Mouse (Mus musculus): ENCODE data around the gene Dap. TPM values are rescaled to one million over a fixed set of nuclear protein-coding genes. Genes with fewer than 3 reads are reported as not detected.

Dap gene
- total and polyA plus RNA-seq, 3 experiments, result 0.05 to 0.11 TPM; not detected in 1

- Histone ChIP-seq H3K4me1 (ENCODE audit: insufficient read depth, low read depth, low read length) (no peaks in the 10 kb centered on the region), H3K27me3 (ENCODE audit: insufficient read depth, low read length) (no peaks in the 10 kb centered on the region), H3K36me3 (replicated peaks) (no peaks in the 10 kb centered on the region), H3K9me3 (replicated peaks) (peaks cover 5% of the 10 kb centered on the region), H3K4me3 (ENCODE audit: low read depth, low read length) (no peak overlapping the region)
- TF ChIP-seq CTCF (IDR thresholded peaks at IDR 0.05; ENCODE audit: low read depth, low read length), result no peak
- no peak for TF ChIP-seq TAL1 (conservative IDR thresholded peaks at IDR 0.05; ENCODE audit: low read depth, low read length)
- TF ChIP-seq POLR2AphosphoS5 (IDR thresholded peaks at IDR 0.05; ENCODE audit: insufficient replicate concordance, low read depth, low read length), result no peak
- no peak for TF ChIP-seq GATA2 (IDR thresholded peaks at IDR 0.05; ENCODE audit: borderline replicate concordance, low read depth, low read length)
- no peak for TF ChIP-seq GATA1 (IDR thresholded peaks at IDR 0.05; ENCODE audit: borderline replicate concordance, low read length)
- ATAC-seq (ENCODE audit: extremely low read depth, insufficient number of reproducible peaks, low FRiP score, poor library complexity, severe bottlenecking), result no peak
- no peak for DNase-seq (ENCODE audit: low spot score)
Observed at GRCm38 (mm10) chr15:31195776-31196175, 28.3 kb upstream of the Dap start.

GRCm38 (mm10) chr15:31207346-31208093 lies 16.6 kb upstream of the Dap start:
- DNase-seq (ENCODE audit: low spot score), result no peak
- ATAC-seq (ENCODE audit: extremely low read depth, insufficient number of reproducible peaks, low FRiP score, poor library complexity, severe bottlenecking), result no peak
- Histone ChIP-seq H3K4me1 (ENCODE audit: insufficient read depth, low read depth, low read length) (no peaks in the 10 kb centered on the region), H3K4me3 (ENCODE audit: low read depth, low read length) (no peak overlapping the region), H3K36me3 (replicated peaks) (no peaks in the 10 kb centered on the region), H3K9me3 (replicated peaks) (no peaks in the 10 kb centered on the region), H3K27me3 (ENCODE audit: insufficient read depth, low read length) (no peaks in the 10 kb centered on the region)
- TF ChIP-seq POLR2AphosphoS5 (IDR thresholded peaks at IDR 0.05; ENCODE audit: insufficient replicate concordance, low read depth, low read length) (no peak), CTCF (IDR thresholded peaks at IDR 0.05; ENCODE audit: low read depth, low read length) (no peak), GATA1 (IDR thresholded peaks at IDR 0.05; ENCODE audit: borderline replicate concordance, low read length) (no peak), TAL1 (conservative IDR thresholded peaks at IDR 0.05; ENCODE audit: low read depth, low read length) (no peak), GATA2 (IDR thresholded peaks at IDR 0.05; ENCODE audit: borderline replicate concordance, low read depth, low read length) (no peak)

GRCm38 (mm10) chr15:31211910-31212309 lies 12.2 kb upstream of the Dap start:
- Histone ChIP-seq H3K4me3 (ENCODE audit: low read depth, low read length) (no peak overlapping the region), H3K36me3 (replicated peaks) (no peaks in the 10 kb centered on the region), H3K9me3 (replicated peaks) (no peaks in the 10 kb centered on the region), H3K27me3 (ENCODE audit: insufficient read depth, low read length) (no peaks in the 10 kb centered on the region), H3K4me1 (ENCODE audit: insufficient read depth, low read depth, low read length) (no peaks in the 10 kb centered on the region)
- TF ChIP-seq TAL1 (conservative IDR thresholded peaks at IDR 0.05; ENCODE audit: low read depth, low read length), result no peak
- DNase-seq (ENCODE audit: low spot score), result no peak
- no peak for ATAC-seq (ENCODE audit: extremely low read depth, insufficient number of reproducible peaks, low FRiP score, poor library complexity, severe bottlenecking)

- no peak for DNase-seq (ENCODE audit: low spot score)
- Histone ChIP-seq H3K36me3 (replicated peaks) (no peaks in the 10 kb centered on the region), H3K4me1 (ENCODE audit: insufficient read depth, low read depth, low read length) (no peaks in the 10 kb centered on the region), H3K9me3 (replicated peaks) (no peaks in the 10 kb centered on the region), H3K4me3 (ENCODE audit: low read depth, low read length) (no peak overlapping the region), H3K27me3 (ENCODE audit: insufficient read depth, low read length) (no peaks in the 10 kb centered on the region)
- TF ChIP-seq CTCF (IDR thresholded peaks at IDR 0.05; ENCODE audit: low read depth, low read length), result no peak
- TF ChIP-seq GATA2 (IDR thresholded peaks at IDR 0.05; ENCODE audit: borderline replicate concordance, low read depth, low read length), result no peak
- no peak for TF ChIP-seq POLR2AphosphoS5 (IDR thresholded peaks at IDR 0.05; ENCODE audit: insufficient replicate concordance, low read depth, low read length)
- no peak for TF ChIP-seq GATA1 (IDR thresholded peaks at IDR 0.05; ENCODE audit: borderline replicate concordance, low read length)
- TF ChIP-seq TAL1 (conservative IDR thresholded peaks at IDR 0.05; ENCODE audit: low read depth, low read length), result no peak
- no peak for ATAC-seq (ENCODE audit: extremely low read depth, insufficient number of reproducible peaks, low FRiP score, poor library complexity, severe bottlenecking)
Observed at GRCm38 (mm10) chr15:31213619-31214270, 10.4 kb upstream of the Dap start.

- TF ChIP-seq CTCF (IDR thresholded peaks at IDR 0.05; ENCODE audit: low read depth, low read length) (no peak), GATA1 (IDR thresholded peaks at IDR 0.05; ENCODE audit: borderline replicate concordance, low read length) (no peak), POLR2AphosphoS5 (IDR thresholded peaks at IDR 0.05; ENCODE audit: insufficient replicate concordance, low read depth, low read length) (no peak), GATA2 (IDR thresholded peaks at IDR 0.05; ENCODE audit: borderline replicate concordance, low read depth, low read length) (no peak), TAL1 (conservative IDR thresholded peaks at IDR 0.05; ENCODE audit: low read depth, low read length) (no peak)
- H3K4me1 ChIP-seq (ENCODE audit: insufficient read depth, low read depth, low read length), result no peaks in the 10 kb centered on the region
- no peak for ATAC-seq (ENCODE audit: extremely low read depth, insufficient number of reproducible peaks, low FRiP score, poor library complexity, severe bottlenecking)
- peaks cover 6% of the 10 kb centered on the region for H3K9me3 ChIP-seq (replicated peaks)
- H3K36me3 ChIP-seq (replicated peaks), result no peaks in the 10 kb centered on the region
- DNase-seq (ENCODE audit: low spot score), result no peak
- no peak overlapping the region for H3K4me3 ChIP-seq (ENCODE audit: low read depth, low read length)
- H3K27me3 ChIP-seq (ENCODE audit: insufficient read depth, low read length), result no peaks in the 10 kb centered on the region
Observed at GRCm38 (mm10) chr15:31222216-31222615, 1.9 kb upstream of the Dap start.

GRCm38 (mm10) chr15:31223596-31224134 lies 449 bp upstream of the Dap start:
- Histone ChIP-seq H3K4me3 (ENCODE audit: low read depth, low read length) (no peak overlapping the region), H3K9me3 (replicated peaks) (peaks cover 6% of the 10 kb centered on the region), H3K36me3 (replicated peaks) (no peaks in the 10 kb centered on the region), H3K4me1 (ENCODE audit: insufficient read depth, low read depth, low read length) (no peaks in the 10 kb centered on the region), H3K27me3 (ENCODE audit: insufficient read depth, low read length) (no peaks in the 10 kb centered on the region)
- ATAC-seq (ENCODE audit: extremely low read depth, insufficient number of reproducible peaks, low FRiP score, poor library complexity, severe bottlenecking) (no peak), DNase-seq (ENCODE audit: low spot score) (no peak)
- TF ChIP-seq CTCF (IDR thresholded peaks at IDR 0.05; ENCODE audit: low read depth, low read length), result no peak
- no peak for TF ChIP-seq GATA2 (IDR thresholded peaks at IDR 0.05; ENCODE audit: borderline replicate concordance, low read depth, low read length)
- TF ChIP-seq TAL1 (conservative IDR thresholded peaks at IDR 0.05; ENCODE audit: low read depth, low read length), result no peak
- no peak for TF ChIP-seq POLR2AphosphoS5 (IDR thresholded peaks at IDR 0.05; ENCODE audit: insufficient replicate concordance, low read depth, low read length)
- TF ChIP-seq GATA1 (IDR thresholded peaks at IDR 0.05; ENCODE audit: borderline replicate concordance, low read length), result no peak
